In the genomic region with DNA sequence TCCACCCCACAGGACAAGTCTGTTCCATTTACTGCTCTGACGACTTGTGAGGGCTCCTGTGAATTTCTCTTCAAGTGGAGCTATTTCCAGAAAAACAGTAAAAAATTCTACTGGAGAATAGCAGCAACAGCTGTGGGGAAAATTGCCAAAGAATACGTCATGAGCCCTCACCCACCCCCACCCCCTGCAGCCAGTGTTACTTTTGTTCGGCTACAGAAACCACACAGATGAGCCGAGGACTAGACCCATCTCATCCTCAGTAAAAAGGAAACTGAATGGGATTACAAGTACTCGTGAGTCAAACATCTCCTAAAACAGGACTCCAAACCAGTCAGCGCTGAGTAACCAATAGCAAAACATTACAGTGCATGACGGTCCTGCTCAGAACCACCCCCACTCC, we compare ENCODE assay signal across 11 mouse cellular contexts. TPM values are rescaled to one million over a fixed set of nuclear protein-coding genes. Genes with fewer than 3 reads are reported as not detected.
DNase-seq lines count a peak whose midpoint lies in the region; ATAC-seq and TF ChIP-seq lines count a peak whose summit lies in the region.
"Had no signal": no experiment of that assay in that cellular context is flagged by ENCODE, and none has a peak within 500 bp of the region (broad histone marks: within the 10 kb centered on the region; RNA-seq: fewer than 3 reads in every experiment).

No protein-coding gene starts in this region.

- intact Hi-C loops in heart, postnatal 25 days (cut with DNase I): loop anchor here (10.0 kb wide), 1 partner anchor 315 kb away; no protein-coding TSS in a partner anchor

- no peak for TF ChIP-seq CTCF in midbrain, postnatal 0 days (IDR thresholded peaks at IDR 0.05)
- TF ChIP-seq CTCF in forebrain, postnatal 0 days (IDR thresholded peaks at IDR 0.05; ENCODE audit: low read depth): no peak

- no peaks in the 10 kb centered on the region for H3K9me3 ChIP-seq in heart, embryonic 10.5 days
- no peaks in the 10 kb centered on the region for H3K9me3 ChIP-seq in midbrain, postnatal 0 days (ENCODE audit: low read length)
- no peaks in the 10 kb centered on the region for H3K9me3 ChIP-seq in midbrain, embryonic 11.5 days (ENCODE audit: control insufficient read depth, low read length)
- no peaks in the 10 kb centered on the region for H3K9me3 ChIP-seq in forebrain, postnatal 0 days (ENCODE audit: low read length)

- no peak overlapping the region for H3K4me2 ChIP-seq in midbrain, postnatal 0 days (ENCODE audit: low read depth, low read length, poor library complexity, severe bottlenecking)
- no peak overlapping the region for H3K4me2 ChIP-seq in midbrain, embryonic 11.5 days
- no peak overlapping the region for H3K4me2 ChIP-seq in forebrain, postnatal 0 days (ENCODE audit: low read depth)

- H3K4me1 ChIP-seq in heart, embryonic 10.5 days: no peaks in the 10 kb centered on the region
- no peaks in the 10 kb centered on the region for H3K4me1 ChIP-seq in midbrain, postnatal 0 days (ENCODE audit: insufficient read depth, low read length)
- no peaks in the 10 kb centered on the region; the same call in 1 of the 2 replicates for H3K4me1 ChIP-seq in midbrain, embryonic 11.5 days (ENCODE audit: control insufficient read depth, insufficient read depth, low read length)
- H3K4me1 ChIP-seq in forebrain, postnatal 0 days (ENCODE audit: insufficient read depth): 0 out of 2 replicates have a peak, but pooled peaks cover 4% of the 10 kb centered on the region

- WGBS in heart, embryonic 10.5 days: 80% methylated on average over 7 of the region's 7 CpGs
- WGBS in midbrain, postnatal 0 days: 54% methylated on average over 7 of the region's 7 CpGs
- WGBS in midbrain, embryonic 11.5 days: 75% methylated on average over 7 of the region's 7 CpGs
- 41% methylated on average over 7 of the region's 7 CpGs for WGBS in forebrain, postnatal 0 days

- H3K27me3 ChIP-seq in heart, embryonic 10.5 days (ENCODE audit: insufficient read depth, poor library complexity, severe bottlenecking): no peaks in the 10 kb centered on the region
- H3K27me3 ChIP-seq in midbrain, postnatal 0 days (ENCODE audit: insufficient read depth, low read length): no peaks in the 10 kb centered on the region
- H3K27me3 ChIP-seq in midbrain, embryonic 11.5 days (ENCODE audit: control insufficient read depth, insufficient read depth, low read length): no peaks in the 10 kb centered on the region
- H3K27me3 ChIP-seq in forebrain, postnatal 0 days (ENCODE audit: insufficient read depth, low read length): no peaks in the 10 kb centered on the region

- H3K27ac ChIP-seq in heart, embryonic 10.5 days: no peak overlapping the region
- no peak overlapping the region for H3K27ac ChIP-seq in midbrain, postnatal 0 days (ENCODE audit: low read depth, low read length)
- no peak overlapping the region for H3K27ac ChIP-seq in midbrain, embryonic 11.5 days (ENCODE audit: low read depth, low read length)
- no peak overlapping the region for H3K27ac ChIP-seq in forebrain, postnatal 0 days (ENCODE audit: low read depth, low read length)

- no peak overlapping the region for H3K9ac ChIP-seq in midbrain, postnatal 0 days (replicated peaks; ENCODE audit: low read length, poor library complexity, severe bottlenecking)
- no peak overlapping the region for H3K9ac ChIP-seq in midbrain, embryonic 11.5 days (ENCODE audit: low read length)
- no peak overlapping the region for H3K9ac ChIP-seq in forebrain, postnatal 0 days

- H3K36me3 ChIP-seq in heart, embryonic 10.5 days: no peaks in the 10 kb centered on the region
- no peaks in the 10 kb centered on the region; the same call in 1 of the 2 replicates for H3K36me3 ChIP-seq in midbrain, postnatal 0 days (ENCODE audit: insufficient read depth, low read length)
- no peaks in the 10 kb centered on the region for H3K36me3 ChIP-seq in midbrain, embryonic 11.5 days (ENCODE audit: control insufficient read depth, insufficient read depth, low read length)
- no peaks in the 10 kb centered on the region for H3K36me3 ChIP-seq in forebrain, postnatal 0 days (ENCODE audit: insufficient read depth)

- no peak overlapping the region for H3K4me3 ChIP-seq in heart, embryonic 10.5 days
- no peak overlapping the region for H3K4me3 ChIP-seq in midbrain, postnatal 0 days (ENCODE audit: low read depth, low read length)
- H3K4me3 ChIP-seq in midbrain, embryonic 11.5 days (ENCODE audit: low read depth, low read length): no peak overlapping the region
- H3K4me3 ChIP-seq in forebrain, postnatal 0 days (ENCODE audit: low read depth, low read length): no peak overlapping the region

- no peak for ATAC-seq in midbrain, postnatal 0 days (ENCODE audit: low FRiP score)
- no peak for ATAC-seq in midbrain, embryonic 11.5 days (ENCODE audit: low FRiP score)
- ATAC-seq in forebrain, postnatal 0 days: peak; percentile 45; the same call in 1 of the 2 replicates

- peak; percentile 16 for DNase-seq in heart, embryonic 10.5 days (ENCODE audit: low spot score)
- no peak for DNase-seq in heart, postnatal 25 days (ENCODE audit: low spot score)
- DNase-seq in midbrain, postnatal 0 days (ENCODE audit: low spot score): peak; percentile 24
- no peak for DNase-seq in midbrain, embryonic 11.5 days (ENCODE audit: low spot score, missing footprints)
- DNase-seq in forebrain, postnatal 0 days: peak; percentile 40
- DNase-seq in yolk sac, embryonic 10.5 days (ENCODE audit: low spot score): no peak
- DNase-seq in urinary bladder, adult 18-20 months (ENCODE audit: low spot score in 2 of 2): no peak
- DNase-seq: cerebellum, adult 11 months; gastrocnemius, postnatal 36 days; kidney, postnatal 25 days; lung, adult 18-20 months had no signal

RNA-seq across cellular contexts. Expression of a gene that starts 25.9 kb away (rescaled TPM):
- polyA plus RNA-seq in heart, embryonic 10.5 days (2016; fragmentation: Nextera tagmentation; extraction: Ambion mirVana): 2.1 and 3.8 TPM in 2 replicates
- total RNA-seq in heart, postnatal 25 days (2021): 1 to 10 TPM; 4.9 to 5.7 TPM
- 3.5 and 6.1 TPM in 2 replicates for total RNA-seq in midbrain, postnatal 0 days (2014; rRNA removed)
- 2.2 and 2.3 TPM in 2 replicates for polyA plus RNA-seq in midbrain, postnatal 0 days (2015; fragmentation: Nextera tagmentation; extraction: Ambion mirVana)
- 0.77 and 1.2 TPM in 2 replicates for polyA plus RNA-seq in midbrain, embryonic 11.5 days (2014; fragmentation: Nextera tagmentation; extraction: Ambion mirVana)
- total RNA-seq in forebrain, postnatal 0 days (2014; rRNA removed): 2.6 and 5.5 TPM in 2 replicates
- 2.8 and 3.1 TPM in 2 replicates for polyA plus RNA-seq in forebrain, postnatal 0 days (2015; fragmentation: Nextera tagmentation; extraction: Ambion mirVana)

Comparison
In these comparisons a context has a peak if more than half of its experiments do, and no peak if none do; other contexts are left out.
1. DNase-seq: peak in heart, embryonic 10.5 days (single experiment), midbrain, postnatal 0 days (single experiment) and forebrain, postnatal 0 days (single experiment); none in heart, postnatal 25 days (single experiment), midbrain, embryonic 11.5 days (single experiment), yolk sac, embryonic 10.5 days (single experiment) and urinary bladder, adult 18-20 months (0 of 2).